Mouse (Mus musculus): ENCODE data around the gene Diras2. TPM values are rescaled to one million over a fixed set of nuclear protein-coding genes. Genes with fewer than 3 reads are reported as not detected.

The Diras2 gene
- polyA plus RNA-seq, 1 experiment: 0.30 TPM

GRCm38 (mm10) chr13:52524313-52524712, 6.8 kb downstream of the Diras2 start:
- Histone ChIP-seq H3K27me3 (ENCODE audit: control insufficient read depth, insufficient read depth, insufficient read length) (no peaks in the 10 kb centered on the region), H3K4me3 (no peak overlapping the region), H3ac (ENCODE audit: control insufficient read depth, insufficient read length) (no peak overlapping the region), H3K79me2 (ENCODE audit: control insufficient read depth, insufficient read depth) (no peaks in the 10 kb centered on the region), H3K36me3 (ENCODE audit: control insufficient read depth, insufficient read depth) (no peaks in the 10 kb centered on the region), H3K4me2 (ENCODE audit: low read depth) (no peak overlapping the region)
- no peak for TF ChIP-seq MAX (IDR thresholded peaks at IDR 0.05; ENCODE audit: low read depth)
- no peak for TF ChIP-seq E2F4 (IDR thresholded peaks at IDR 0.05; ENCODE audit: insufficient read depth)
- TF ChIP-seq SRF (IDR thresholded peaks at IDR 0.05; ENCODE audit: control insufficient read depth, insufficient read length, low read depth): no peak
- TF ChIP-seq TCF12 (IDR thresholded peaks at IDR 0.05; ENCODE audit: insufficient read depth, poor library complexity, severe bottlenecking): no peak
- no peak for TF ChIP-seq CEBPB (IDR thresholded peaks at IDR 0.05; ENCODE audit: insufficient read depth, poor library complexity, severe bottlenecking)
- no peak for TF ChIP-seq MYOD1 (IDR thresholded peaks at IDR 0.05; ENCODE audit: control insufficient read depth in 1 of 3, insufficient read length in 2 of 3, low read depth in 2 of 3)
- TF ChIP-seq POLR2A (IDR thresholded peaks at IDR 0.05; ENCODE audit: insufficient read length, low read depth): no peak
- TF ChIP-seq TCF3 (IDR thresholded peaks at IDR 0.05; ENCODE audit: insufficient read length, low read depth): no peak
- no peak for TF ChIP-seq REST (IDR thresholded peaks at IDR 0.05; ENCODE audit: insufficient read depth, insufficient read length)

DNA sequence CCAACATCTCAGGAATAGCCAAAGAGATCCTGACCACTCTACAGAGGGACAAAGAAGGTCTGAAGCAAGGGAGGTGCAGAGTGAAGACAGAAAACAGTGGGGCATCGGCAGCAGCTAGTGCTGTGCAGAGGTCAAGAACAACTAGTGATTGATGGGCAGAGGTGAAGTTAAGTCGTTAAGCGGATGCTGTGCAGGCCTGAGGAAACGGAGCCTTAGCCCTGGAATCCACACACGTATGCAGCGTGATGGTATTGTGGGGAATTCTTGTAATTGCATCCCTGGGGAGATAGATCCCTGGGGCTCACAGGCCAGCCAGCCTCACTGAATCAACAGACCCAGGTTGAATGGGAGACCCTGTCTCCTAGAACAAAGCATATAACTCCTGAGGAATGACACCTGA, 9.9 kb downstream of the Diras2 start:
- H3K36me3 ChIP-seq (ENCODE audit: control insufficient read depth, insufficient read depth): no peaks in the 10 kb centered on the region
- no peak overlapping the region for H3K4me2 ChIP-seq (ENCODE audit: low read depth)
- no peaks in the 10 kb centered on the region for H3K79me2 ChIP-seq (ENCODE audit: control insufficient read depth, insufficient read depth)
- TF ChIP-seq TCF12 (IDR thresholded peaks at IDR 0.05; ENCODE audit: insufficient read depth, poor library complexity, severe bottlenecking) (no peak), USF1 (IDR thresholded peaks at IDR 0.05; ENCODE audit: low read depth) (no peak), MYOG (IDR thresholded peaks at IDR 0.05; ENCODE audit: control insufficient read depth in 1 of 3, insufficient read depth in 1 of 3, insufficient read length in 2 of 3, low read depth in 2 of 3) (no peak)
- no peak overlapping the region for H3K4me3 ChIP-seq
- no peak overlapping the region for H3ac ChIP-seq (ENCODE audit: control insufficient read depth, insufficient read length)
- no peaks in the 10 kb centered on the region for H3K27me3 ChIP-seq (ENCODE audit: control insufficient read depth, insufficient read depth, insufficient read length)

- TF ChIP-seq E2F4 (IDR thresholded peaks at IDR 0.05; ENCODE audit: insufficient read depth): no peak
- TF ChIP-seq MYOG (IDR thresholded peaks at IDR 0.05; ENCODE audit: control insufficient read depth in 1 of 3, insufficient read depth in 1 of 3, insufficient read length in 2 of 3, low read depth in 2 of 3): no peak
- TF ChIP-seq CEBPB (IDR thresholded peaks at IDR 0.05; ENCODE audit: insufficient read depth, poor library complexity, severe bottlenecking): no peak
- TF ChIP-seq SRF (IDR thresholded peaks at IDR 0.05; ENCODE audit: control insufficient read depth, insufficient read length, low read depth): no peak
- no peak for TF ChIP-seq REST (IDR thresholded peaks at IDR 0.05; ENCODE audit: insufficient read depth, insufficient read length)
- no peak for TF ChIP-seq MAX (IDR thresholded peaks at IDR 0.05; ENCODE audit: low read depth)
- TF ChIP-seq MYOD1 (IDR thresholded peaks at IDR 0.05; ENCODE audit: control insufficient read depth in 1 of 3, insufficient read length in 2 of 3, low read depth in 2 of 3): no peak
- TF ChIP-seq POLR2A (IDR thresholded peaks at IDR 0.05; ENCODE audit: insufficient read length, low read depth): no peak
- no peak for TF ChIP-seq POLR2AphosphoS2 (IDR thresholded peaks at IDR 0.05; ENCODE audit: insufficient read length, low read depth)
- no peak for TF ChIP-seq USF1 (IDR thresholded peaks at IDR 0.05; ENCODE audit: low read depth)
- no peak for TF ChIP-seq TCF3 (IDR thresholded peaks at IDR 0.05; ENCODE audit: insufficient read length, low read depth)
- no peak for TF ChIP-seq TCF12 (IDR thresholded peaks at IDR 0.05; ENCODE audit: insufficient read depth, poor library complexity, severe bottlenecking)
- H3K4me3 ChIP-seq: no peak overlapping the region
- H3K36me3 ChIP-seq (ENCODE audit: control insufficient read depth, insufficient read depth): no peaks in the 10 kb centered on the region
- no peak overlapping the region for H3ac ChIP-seq (ENCODE audit: control insufficient read depth, insufficient read length)
- no peak overlapping the region for H3K4me2 ChIP-seq (ENCODE audit: low read depth)
- no peaks in the 10 kb centered on the region for H3K79me2 ChIP-seq (ENCODE audit: control insufficient read depth, insufficient read depth)
- H3K27me3 ChIP-seq (ENCODE audit: control insufficient read depth, insufficient read depth, insufficient read length): no peaks in the 10 kb centered on the region
Observed at GRCm38 (mm10) chr13:52519425-52519824, 11.7 kb downstream of the Diras2 start.

GRCm38 (mm10) chr13:52518377-52518776, 12.7 kb downstream of the Diras2 start:
- no peaks in the 10 kb centered on the region for H3K79me2 ChIP-seq (ENCODE audit: control insufficient read depth, insufficient read depth)
- no peak for TF ChIP-seq MAX (IDR thresholded peaks at IDR 0.05; ENCODE audit: low read depth)
- TF ChIP-seq REST (IDR thresholded peaks at IDR 0.05; ENCODE audit: insufficient read depth, insufficient read length): peak; percentile 88

GRCm38 (mm10) chr13:52517021-52517420, 14.1 kb downstream of the Diras2 start:
- Histone ChIP-seq H3K4me2 (ENCODE audit: low read depth) (no peak overlapping the region), H3K79me2 (ENCODE audit: control insufficient read depth, insufficient read depth) (no peaks in the 10 kb centered on the region), H3K4me3 (no peak overlapping the region), H3ac (ENCODE audit: control insufficient read depth, insufficient read length) (no peak overlapping the region), H3K27me3 (ENCODE audit: control insufficient read depth, insufficient read depth, insufficient read length) (no peaks in the 10 kb centered on the region), H3K36me3 (ENCODE audit: control insufficient read depth, insufficient read depth) (no peaks in the 10 kb centered on the region)
- no peak for TF ChIP-seq MAX (IDR thresholded peaks at IDR 0.05; ENCODE audit: low read depth)
- TF ChIP-seq TCF12 (IDR thresholded peaks at IDR 0.05; ENCODE audit: insufficient read depth, poor library complexity, severe bottlenecking): no peak
- no peak for TF ChIP-seq E2F4 (IDR thresholded peaks at IDR 0.05; ENCODE audit: insufficient read depth)
- TF ChIP-seq POLR2A (IDR thresholded peaks at IDR 0.05; ENCODE audit: insufficient read length, low read depth): no peak
- TF ChIP-seq CEBPB (IDR thresholded peaks at IDR 0.05; ENCODE audit: insufficient read depth, poor library complexity, severe bottlenecking): no peak
- no peak for TF ChIP-seq SRF (IDR thresholded peaks at IDR 0.05; ENCODE audit: control insufficient read depth, insufficient read length, low read depth)
- TF ChIP-seq USF1 (IDR thresholded peaks at IDR 0.05; ENCODE audit: low read depth): no peak
- TF ChIP-seq POLR2AphosphoS2 (IDR thresholded peaks at IDR 0.05; ENCODE audit: insufficient read length, low read depth): no peak
- TF ChIP-seq MYOD1 (IDR thresholded peaks at IDR 0.05; ENCODE audit: control insufficient read depth in 1 of 3, insufficient read length in 2 of 3, low read depth in 2 of 3): no peak
- TF ChIP-seq REST (IDR thresholded peaks at IDR 0.05; ENCODE audit: insufficient read depth, insufficient read length): no peak
- TF ChIP-seq TCF3 (IDR thresholded peaks at IDR 0.05; ENCODE audit: insufficient read length, low read depth): no peak
- TF ChIP-seq MYOG (IDR thresholded peaks at IDR 0.05; ENCODE audit: control insufficient read depth in 1 of 3, insufficient read depth in 1 of 3, insufficient read length in 2 of 3, low read depth in 2 of 3): no peak

More at GRCm38 (mm10) chr13:52518377-52518776, 12.7 kb downstream of the Diras2 start:
- H3K27me3 ChIP-seq (ENCODE audit: control insufficient read depth, insufficient read depth, insufficient read length): no peaks in the 10 kb centered on the region
- H3K36me3 ChIP-seq (ENCODE audit: control insufficient read depth, insufficient read depth): no peaks in the 10 kb centered on the region
- H3K4me2 ChIP-seq (ENCODE audit: low read depth): no peak overlapping the region
- H3K4me3 ChIP-seq: no peak overlapping the region
- H3ac ChIP-seq (ENCODE audit: control insufficient read depth, insufficient read length): no peak overlapping the region

All from myocyte (in vitro differentiated cells).